Mouse (Mus musculus) kidney, adult 2 months (tissue): Measurements from ENCODE around the gene Xpo4. TPM values are rescaled to one million over a fixed set of nuclear protein-coding genes. Genes with fewer than 3 reads are reported as not detected.

Source experiments
- DNase-seq: peaks from one replicate; pipeline ENCODE4 v3.0.0; 2021
- H3K27ac ChIP-seq: fragments of 200-500 bp; 2 replicates; pipeline ENCODE4 v1.5.1; 2012; ENCODE audit warnings: low read depth, low read length, control low read depth, inconsistent platforms; ENCODE audit not compliant: insufficient read depth
- H3K27me3 ChIP-seq: fragments of 200-500 bp; replicated peaks from 2 replicates; pipeline ENCODE4 v1.6.1; 2012; ENCODE audit warnings: mild to moderate bottlenecking, moderate library complexity, low read length, inconsistent platforms; ENCODE audit not compliant: control insufficient read depth, insufficient read depth
- H3K36me3 ChIP-seq: fragments of 200-500 bp; 2 replicates; pipeline ENCODE4 v1.6.1; 2012; ENCODE audit warnings: mild to moderate bottlenecking, moderate library complexity, low read length, inconsistent platforms; ENCODE audit not compliant: control insufficient read depth, insufficient read depth
- H3K4me1 ChIP-seq: fragments of 200-500 bp; 2 replicates; pipeline ENCODE4 v1.6.1; 2011; ENCODE audit warnings: low read length; ENCODE audit not compliant: control insufficient read depth, insufficient read depth
- H3K4me3 ChIP-seq: fragments of 200-500 bp; 2 replicates; pipeline ENCODE4 v1.5.1; 2011; ENCODE audit warnings: mild to moderate bottlenecking, low read depth, low read length, control low read depth; ENCODE audit not compliant: insufficient read depth
- CTCF ChIP-seq: fragments of 200-500 bp; conservative IDR thresholded peaks from 2 replicates; pipeline ENCODE4 v1.5.1; 2011; ENCODE audit warnings: low read depth, mild to moderate bottlenecking, control low read depth, low read length, moderate library complexity, mixed read lengths; ENCODE audit not compliant: insufficient read depth, insufficient read length
- POLR2A ChIP-seq: fragments of 200-500 bp; IDR thresholded peaks from one replicate; pipeline ENCODE4 v1.6.1; 2011; ENCODE audit warnings: low read depth, low read length, control low read depth
- WGBS: fragments of 180-500 bp; shearing (Covaris S2); methylation state at CpG from one replicate; pipeline ENCODE4 v1.1.7; 2018; 5-methylcytosine and 5-hydroxymethylcytosine counted together
- polyA plus RNA-seq: library from polyadenylated mRNA; depleted of rRNA; stranded (reverse); fragments of >200 nt; gene quantifications from 2 replicates; pipeline ENCODE4 v1.2.3, GENCODE M21; 2012

Gene Xpo4
- polyA plus RNA-seq, 1 experiment = 3.4 TPM

- H3K4me1 ChIP-seq = no peaks in the 10 kb centered on the region; the same call in 1 of the 2 replicates
- TF ChIP-seq CTCF = no peak
- TF ChIP-seq POLR2A = no peak
- no peaks in the 10 kb centered on the region for H3K36me3 ChIP-seq
- H3K4me3 ChIP-seq = no peak overlapping the region
- H3K27me3 ChIP-seq = no peaks in the 10 kb centered on the region
- no peak overlapping the region for H3K27ac ChIP-seq
- 53% methylated on average over 16 of the region's 16 CpGs for WGBS
- no peak for DNase-seq
These were observed 127.8 kb downstream of the Xpo4 start for GRCm38 (mm10) chr14:57537261-57538015.

- WGBS = 64% methylated on average over 9 of the region's 9 CpGs
- Histone ChIP-seq H3K4me3 (no peak overlapping the region), H3K36me3 (no peaks in the 10 kb centered on the region), H3K27ac (no peak overlapping the region), H3K4me1 (no peaks in the 10 kb centered on the region; the same call in 1 of the 2 replicates), H3K27me3 (no peaks in the 10 kb centered on the region)
- DNase-seq = no peak
- no peak for TF ChIP-seq POLR2A
- TF ChIP-seq CTCF = no peak
These were observed 128.4 kb downstream of the Xpo4 start for GRCm38 (mm10) chr14:57536820-57537219.

- peak overlapping the region; percentile 3; the same call in 1 of the 2 replicates for H3K27ac ChIP-seq
- WGBS = 17% methylated on average over 6 of the region's 6 CpGs
- peak; percentile 59 for DNase-seq
- no peak overlapping the region for H3K4me3 ChIP-seq
- H3K36me3 ChIP-seq = no peaks in the 10 kb centered on the region
- H3K4me1 ChIP-seq = no peaks in the 10 kb centered on the region; the same call in 1 of the 2 replicates
- TF ChIP-seq POLR2A (no peak), CTCF (no peak)
- H3K27me3 ChIP-seq = no peaks in the 10 kb centered on the region
These were observed 129.6 kb downstream of the Xpo4 start for GRCm38 (mm10) chr14:57535646-57536045.

GRCm38 (mm10) chr14:57534961-57535360 lies 130.3 kb downstream of the Xpo4 start:
- TF ChIP-seq CTCF = no peak
- no peak for TF ChIP-seq POLR2A
- H3K27me3 ChIP-seq = no peaks in the 10 kb centered on the region
- no peaks in the 10 kb centered on the region; the same call in 1 of the 2 replicates for H3K4me1 ChIP-seq
- no peaks in the 10 kb centered on the region for H3K36me3 ChIP-seq
- peak; percentile 31 for DNase-seq
- WGBS = 42% methylated on average over 8 of the region's 8 CpGs
- H3K4me3 ChIP-seq = no peak overlapping the region
- H3K27ac ChIP-seq = no peak overlapping the region; the same call in 1 of the 2 replicates

GRCm38 (mm10) chr14:57534346-57534745 lies 130.9 kb downstream of the Xpo4 start:
- Histone ChIP-seq H3K27me3 (no peaks in the 10 kb centered on the region), H3K27ac (no peak overlapping the region), H3K4me3 (no peak overlapping the region), H3K36me3 (no peaks in the 10 kb centered on the region), H3K4me1 (no peaks in the 10 kb centered on the region; the same call in 1 of the 2 replicates)
- WGBS = 58% methylated on average over 5 of the region's 5 CpGs
- DNase-seq = no peak
- TF ChIP-seq CTCF (no peak), POLR2A (no peak)

GRCm38 (mm10) chr14:57533841-57534240 lies 131.4 kb downstream of the Xpo4 start:
- no peaks in the 10 kb centered on the region for H3K27me3 ChIP-seq
- H3K4me1 ChIP-seq = no peaks in the 10 kb centered on the region; the same call in 1 of the 2 replicates
- no peak for TF ChIP-seq POLR2A
- TF ChIP-seq CTCF = no peak
- no peak overlapping the region for H3K4me3 ChIP-seq
- no peak overlapping the region for H3K27ac ChIP-seq
- 65% methylated on average over 11 of the region's 11 CpGs for WGBS
- no peak for DNase-seq
- H3K36me3 ChIP-seq = no peaks in the 10 kb centered on the region

- 55% methylated on average over 3 of the region's 3 CpGs for WGBS
- H3K4me1 ChIP-seq = no peaks in the 10 kb centered on the region; the same call in 1 of the 2 replicates
- DNase-seq = peak; percentile 54
These were observed 132.0 kb downstream of the Xpo4 start for GRCm38 (mm10) chr14:57533214-57533613.

More at GRCm38 (mm10) chr14:57533214-57533613, 132.0 kb downstream of the Xpo4 start:
- Histone ChIP-seq H3K27me3 (no peaks in the 10 kb centered on the region), H3K36me3 (no peaks in the 10 kb centered on the region), H3K27ac (no peak overlapping the region), H3K4me3 (no peak overlapping the region)
- TF ChIP-seq CTCF (peak; percentile 77), POLR2A (no peak)
